Mouse (Mus musculus): Measurements from ENCODE around the gene Gm49336. TPM values are rescaled to one million over a fixed set of nuclear protein-coding genes. Genes with fewer than 3 reads are reported as not detected.

Gm49336 gene
- total RNA-seq, 1 experiment, result 29.6 TPM

- TF ChIP-seq HCFC1 (IDR thresholded peaks at IDR 0.05; ENCODE audit: borderline replicate concordance, insufficient read depth, low read length) (no peak), ZC3H11A (IDR thresholded peaks at IDR 0.05; ENCODE audit: borderline replicate concordance, low read depth, low read length) (no peak), CHD2 (IDR thresholded peaks at IDR 0.05; ENCODE audit: low read depth, low read length) (no peak), MAFK (IDR thresholded peaks at IDR 0.05; ENCODE audit: insufficient read depth, low read depth, low read length) (no peak), ZNF384 (IDR thresholded peaks at IDR 0.05; ENCODE audit: low read depth, low read length) (no peak)
- no peak overlapping the region for H3K4me3 ChIP-seq (ENCODE audit: insufficient read depth in 1 of 2, low read depth in 1 of 2, low read length in 2 of 2, poor library complexity in 1 of 2, severe bottlenecking in 1 of 2)
- peaks cover 5% of the 10 kb centered on the region for H3K36me3 ChIP-seq (ENCODE audit: control insufficient read depth, insufficient read depth, low read length, poor library complexity, severe bottlenecking)
These were observed 31.4 kb downstream of the Gm49336 start for GRCm38 (mm10) chr14:60219886-60220285.

GRCm38 (mm10) chr14:60217616-60218015 is 33.7 kb downstream of the Gm49336 start:
- in situ Hi-C loops (cut with MboI; ENCODE audit: low sequenced_read_pairs in 2 of 2, unreplicated experiment in 2 of 2), result no loop called here
- TF ChIP-seq ZC3H11A (IDR thresholded peaks at IDR 0.05; ENCODE audit: borderline replicate concordance, low read depth, low read length), result no peak
- 0 out of 2 replicates have a peak, but pooled peaks have one; percentile 28 for TF ChIP-seq ZNF384 (IDR thresholded peaks at IDR 0.05; ENCODE audit: low read depth, low read length)
- Histone ChIP-seq H3K9me3 (ENCODE audit: control insufficient read depth, insufficient read depth, low read depth, low read length) (no peaks in the 10 kb centered on the region), H3K9ac (ENCODE audit: insufficient read depth, low read depth, low read length, poor library complexity, severe bottlenecking) (no peak overlapping the region), H3K4me1 (ENCODE audit: control insufficient read depth in 2 of 2, insufficient read depth in 2 of 2, low read length in 2 of 2, poor library complexity in 1 of 2) (peaks cover 1 to 9% of the 10 kb centered on the region in 2 experiments; a peak in 3 of 4 replicates), H3K4me3 (ENCODE audit: insufficient read depth in 1 of 2, low read depth in 1 of 2, low read length in 2 of 2, poor library complexity in 1 of 2, severe bottlenecking in 1 of 2) (no peak overlapping the region), H3K36me3 (ENCODE audit: control insufficient read depth, insufficient read depth, low read length, poor library complexity, severe bottlenecking) (peaks cover 5% of the 10 kb centered on the region), H3K27ac (ENCODE audit: insufficient read depth, low read depth, low read length, poor library complexity, severe bottlenecking) (peak overlapping the region; percentile 62; the same call in 1 of the 2 replicates)
- peak; percentile 30 for DNase-seq (ENCODE audit: low read depth, low spot score)

More at GRCm38 (mm10) chr14:60219886-60220285, 31.4 kb downstream of the Gm49336 start:
- no peak for DNase-seq (ENCODE audit: low read depth, low spot score)
- in situ Hi-C loops (cut with MboI; ENCODE audit: low sequenced_read_pairs in 2 of 2, unreplicated experiment in 2 of 2), result no loop called here
- Histone ChIP-seq H3K4me1 (ENCODE audit: control insufficient read depth in 2 of 2, insufficient read depth in 2 of 2, low read length in 2 of 2, poor library complexity in 1 of 2) (peaks cover 1 to 9% of the 10 kb centered on the region in 2 experiments; a peak in 3 of 4 replicates), H3K27ac (ENCODE audit: insufficient read depth, low read depth, low read length, poor library complexity, severe bottlenecking) (no peak overlapping the region), H3K9ac (ENCODE audit: insufficient read depth, low read depth, low read length, poor library complexity, severe bottlenecking) (no peak overlapping the region), H3K9me3 (ENCODE audit: control insufficient read depth, insufficient read depth, low read depth, low read length) (no peaks in the 10 kb centered on the region)

DNA sequence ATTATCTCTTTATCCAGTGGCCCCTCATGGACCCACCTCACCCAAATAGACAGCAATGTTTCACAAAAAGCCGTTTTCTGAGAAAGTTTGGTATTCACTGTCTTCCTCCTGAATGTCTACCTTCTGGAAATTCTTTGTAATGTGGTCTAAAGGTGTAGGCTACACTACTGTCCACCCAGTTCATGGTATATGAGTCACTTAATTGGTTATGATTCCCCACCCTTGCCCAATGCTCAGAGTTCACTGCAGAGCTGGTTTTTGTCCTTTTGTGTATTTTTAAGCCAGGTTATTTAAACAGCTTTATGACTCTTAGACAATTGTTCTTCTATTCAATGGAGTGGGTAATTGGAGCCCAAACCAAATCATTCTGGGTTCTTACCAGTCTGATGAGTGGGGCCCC is 35.2 kb downstream of the Gm49336 start:
- Histone ChIP-seq H3K4me1 (ENCODE audit: control insufficient read depth in 2 of 2, insufficient read depth in 2 of 2, low read length in 2 of 2, poor library complexity in 1 of 2) (peaks cover 1 to 9% of the 10 kb centered on the region in 2 experiments; a peak in 3 of 4 replicates), H3K9ac (ENCODE audit: insufficient read depth, low read depth, low read length, poor library complexity, severe bottlenecking) (no peak overlapping the region), H3K36me3 (ENCODE audit: control insufficient read depth, insufficient read depth, low read length, poor library complexity, severe bottlenecking) (peaks cover 2% of the 10 kb centered on the region), H3K4me3 (ENCODE audit: insufficient read depth in 1 of 2, low read depth in 1 of 2, low read length in 2 of 2, poor library complexity in 1 of 2, severe bottlenecking in 1 of 2) (no peak overlapping the region), H3K27ac (ENCODE audit: insufficient read depth, low read depth, low read length, poor library complexity, severe bottlenecking) (no peak overlapping the region), H3K9me3 (ENCODE audit: control insufficient read depth, insufficient read depth, low read depth, low read length) (no peaks in the 10 kb centered on the region)
- TF ChIP-seq HCFC1 (IDR thresholded peaks at IDR 0.05; ENCODE audit: borderline replicate concordance, insufficient read depth, low read length) (no peak), MAFK (IDR thresholded peaks at IDR 0.05; ENCODE audit: insufficient read depth, low read depth, low read length) (no peak), ZC3H11A (IDR thresholded peaks at IDR 0.05; ENCODE audit: borderline replicate concordance, low read depth, low read length) (no peak), CHD2 (IDR thresholded peaks at IDR 0.05; ENCODE audit: low read depth, low read length) (no peak), ZNF384 (IDR thresholded peaks at IDR 0.05; ENCODE audit: low read depth, low read length) (no peak)
- in situ Hi-C loops (cut with MboI; ENCODE audit: low sequenced_read_pairs in 2 of 2, unreplicated experiment in 2 of 2), result no loop called here
- DNase-seq (ENCODE audit: low read depth, low spot score), result no peak

DNA sequence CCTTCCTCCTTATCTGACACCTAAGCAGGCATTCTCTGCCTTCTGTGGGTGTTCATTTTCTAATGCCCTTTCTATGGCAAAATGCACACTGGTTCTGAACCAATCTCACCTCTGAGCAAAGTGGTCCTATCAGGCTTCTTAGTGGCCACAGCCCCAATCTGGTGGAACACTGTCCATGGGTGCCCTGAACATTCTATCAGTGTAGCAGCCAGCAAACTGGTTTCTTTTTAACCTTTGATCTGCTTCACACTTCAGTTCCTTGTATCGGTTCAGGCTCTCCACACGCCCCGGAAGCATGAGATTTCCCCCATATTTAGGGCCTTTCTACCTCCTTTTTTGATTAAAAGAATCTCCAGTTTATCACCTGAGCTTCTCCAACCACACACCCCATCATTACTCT is 36.3 kb downstream of the Gm49336 start:
- peaks cover 1 to 9% of the 10 kb centered on the region in 2 experiments; a peak in 3 of 4 replicates for H3K4me1 ChIP-seq (ENCODE audit: control insufficient read depth in 2 of 2, insufficient read depth in 2 of 2, low read length in 2 of 2, poor library complexity in 1 of 2)
- peaks cover 2% of the 10 kb centered on the region for H3K36me3 ChIP-seq (ENCODE audit: control insufficient read depth, insufficient read depth, low read length, poor library complexity, severe bottlenecking)
- H3K9me3 ChIP-seq (ENCODE audit: control insufficient read depth, insufficient read depth, low read depth, low read length), result no peaks in the 10 kb centered on the region
- no peak overlapping the region for H3K9ac ChIP-seq (ENCODE audit: insufficient read depth, low read depth, low read length, poor library complexity, severe bottlenecking)
- in situ Hi-C loops (cut with MboI; ENCODE audit: low sequenced_read_pairs in 2 of 2, unreplicated experiment in 2 of 2), result no loop called here
- TF ChIP-seq ZC3H11A (IDR thresholded peaks at IDR 0.05; ENCODE audit: borderline replicate concordance, low read depth, low read length) (no peak), ZNF384 (IDR thresholded peaks at IDR 0.05; ENCODE audit: low read depth, low read length) (no peak), HCFC1 (IDR thresholded peaks at IDR 0.05; ENCODE audit: borderline replicate concordance, insufficient read depth, low read length) (no peak), CHD2 (IDR thresholded peaks at IDR 0.05; ENCODE audit: low read depth, low read length) (no peak), MAFK (IDR thresholded peaks at IDR 0.05; ENCODE audit: insufficient read depth, low read depth, low read length) (no peak)
- no peak overlapping the region for H3K4me3 ChIP-seq (ENCODE audit: insufficient read depth in 1 of 2, low read depth in 1 of 2, low read length in 2 of 2, poor library complexity in 1 of 2, severe bottlenecking in 1 of 2)
- no peak for DNase-seq (ENCODE audit: low read depth, low spot score)
- H3K27ac ChIP-seq (ENCODE audit: insufficient read depth, low read depth, low read length, poor library complexity, severe bottlenecking), result no peak overlapping the region

DNA sequence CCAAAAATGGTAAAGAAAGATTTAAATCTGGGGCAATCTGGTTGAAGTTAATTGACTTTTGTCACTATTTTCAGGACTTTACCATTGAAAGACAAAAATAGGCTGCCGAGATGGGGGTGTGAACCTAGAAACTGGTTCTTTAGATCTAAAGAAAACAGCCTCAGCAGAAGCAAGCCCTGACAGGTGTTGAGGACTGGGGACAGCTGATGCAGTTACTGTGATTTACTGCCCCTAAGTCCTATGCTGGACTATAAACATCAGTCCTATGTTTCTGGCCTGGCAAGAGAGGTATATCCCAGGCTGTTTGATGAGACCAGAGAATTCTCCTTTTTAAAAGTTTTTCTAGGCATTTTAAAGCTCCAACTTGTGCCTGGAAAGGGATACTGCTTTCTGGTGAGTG is 37.3 kb downstream of the Gm49336 start:
- Histone ChIP-seq H3K36me3 (ENCODE audit: control insufficient read depth, insufficient read depth, low read length, poor library complexity, severe bottlenecking) (peaks cover 2% of the 10 kb centered on the region), H3K27ac (ENCODE audit: insufficient read depth, low read depth, low read length, poor library complexity, severe bottlenecking) (no peak overlapping the region), H3K4me3 (ENCODE audit: insufficient read depth in 1 of 2, low read depth in 1 of 2, low read length in 2 of 2, poor library complexity in 1 of 2, severe bottlenecking in 1 of 2) (no peak overlapping the region), H3K9me3 (ENCODE audit: control insufficient read depth, insufficient read depth, low read depth, low read length) (no peaks in the 10 kb centered on the region), H3K9ac (ENCODE audit: insufficient read depth, low read depth, low read length, poor library complexity, severe bottlenecking) (no peak overlapping the region), H3K4me1 (ENCODE audit: control insufficient read depth in 2 of 2, insufficient read depth in 2 of 2, low read length in 2 of 2, poor library complexity in 1 of 2) (peaks cover 1 to 9% of the 10 kb centered on the region in 2 experiments; a peak in 3 of 4 replicates)
- in situ Hi-C loops (cut with MboI; ENCODE audit: low sequenced_read_pairs in 2 of 2, unreplicated experiment in 2 of 2), result no loop called here
- DNase-seq (ENCODE audit: low read depth, low spot score), result no peak
- TF ChIP-seq ZC3H11A (IDR thresholded peaks at IDR 0.05; ENCODE audit: borderline replicate concordance, low read depth, low read length) (no peak), CHD2 (IDR thresholded peaks at IDR 0.05; ENCODE audit: low read depth, low read length) (no peak), HCFC1 (IDR thresholded peaks at IDR 0.05; ENCODE audit: borderline replicate concordance, insufficient read depth, low read length) (no peak), ZNF384 (IDR thresholded peaks at IDR 0.05; ENCODE audit: low read depth, low read length) (no peak), MAFK (IDR thresholded peaks at IDR 0.05; ENCODE audit: insufficient read depth, low read depth, low read length) (no peak)

Data from ES-E14 (cell line).